Mouse (Mus musculus) CH12.LX (cell line): ENCODE measurements around the gene Dnase1l3. TPM values are rescaled to one million over a fixed set of nuclear protein-coding genes. Genes with fewer than 3 reads are reported as not detected.

Source experiments
- DNase-seq: peaks from one replicate; pipeline ENCODE4 v3.0.0-alpha.2; 2013; ENCODE audit errors: extremely low read depth
- H3K27ac ChIP-seq: 2 replicates; pipeline ENCODE4 v1.5.1; 2012; ENCODE audit warnings: low read depth, mild to moderate bottlenecking, control low read depth, moderate library complexity; ENCODE audit not compliant: insufficient read depth
- H3K27me3 ChIP-seq: replicated peaks from 2 replicates; pipeline ENCODE3; 2012; ENCODE audit warnings: inconsistent platforms
- H3K36me3 ChIP-seq, 2 experiments: replicated peaks in 1 of 2; 2 replicates each; pipeline versions ENCODE3 to v1.6.1; 2012; ENCODE audit warnings: inconsistent platforms in 1 of 2, low read length in 1 of 2, mild to moderate bottlenecking in 1 of 2, mixed read lengths in 1 of 2, moderate library complexity in 1 of 2; ENCODE audit not compliant: control insufficient read depth in 1 of 2, insufficient read depth in 1 of 2
- H3K4me1 ChIP-seq, 2 experiments: 2 replicates each; pipeline ENCODE4 v1.6.1; 2012; ENCODE audit warnings: inconsistent platforms in 1 of 2, moderate library complexity in 1 of 2; ENCODE audit not compliant: insufficient read depth in 2 of 2, control insufficient read depth in 1 of 2
- H3K4me2 ChIP-seq: 2 replicates; pipeline ENCODE4 v1.6.1; 2012; ENCODE audit warnings: low read depth, mild to moderate bottlenecking, control low read depth; ENCODE audit not compliant: poor library complexity, insufficient read depth, severe bottlenecking
- H3K4me3 ChIP-seq, 3 experiments: fragments of 150-350 bp in 1 of 3; sonication (generic) in 1 of 3; replicated peaks in 1 of 3; 2 replicates each; pipeline versions ENCODE3 to v1.5.1; 2011 to 2012; ENCODE audit warnings: low read depth in 2 of 3, low read length in 2 of 3, mild to moderate bottlenecking in 2 of 3, moderate library complexity in 2 of 3, control low read depth in 1 of 3, improper control_type of control experiment in 1 of 3, inconsistent platforms in 1 of 3, mixed read lengths in 1 of 3; ENCODE audit not compliant: poor library complexity in 1 of 3
- H3K79me2 ChIP-seq: replicated peaks from 2 replicates; pipeline ENCODE4 v1.6.1; 2012; ENCODE audit warnings: mild to moderate bottlenecking, moderate library complexity; ENCODE audit not compliant: control insufficient read depth, poor library complexity, insufficient read depth, severe bottlenecking; ENCODE audit errors: extremely low read depth
- H3K9ac ChIP-seq: 2 replicates; pipeline ENCODE4 v1.6.1; 2012; ENCODE audit warnings: low read depth, mild to moderate bottlenecking, control low read depth, moderate library complexity; ENCODE audit not compliant: insufficient read depth
- H3K9me3 ChIP-seq: replicated peaks from 2 replicates; pipeline ENCODE3; 2012; ENCODE audit warnings: low read length, inconsistent platforms, mixed read lengths
- BHLHE40 ChIP-seq: IDR thresholded peaks from 2 replicates; pipeline ENCODE4 v1.6.1; 2011; ENCODE audit warnings: mild to moderate bottlenecking, low read depth, low read length, improper control_type of control experiment
- CHD2 ChIP-seq: IDR thresholded peaks from 2 replicates; pipeline ENCODE4 v1.6.1; 2011; ENCODE audit warnings: low read length, improper control_type of control experiment
- CTCF ChIP-seq, 2 experiments: IDR thresholded peaks in 1 of 2; conservative IDR thresholded peaks in 1 of 2; 2 replicates each; pipeline ENCODE4 v1.5.1; 2011 to 2012; ENCODE audit warnings: low read depth in 2 of 2, low read length in 2 of 2, improper control_type of control experiment in 1 of 2, inconsistent platforms in 1 of 2, mild to moderate bottlenecking in 1 of 2, moderate library complexity in 1 of 2
- E2F4 ChIP-seq: IDR thresholded peaks from 2 replicates; pipeline ENCODE4 v1.6.1; 2011; ENCODE audit warnings: low read depth, low read length, improper control_type of control experiment; ENCODE audit not compliant: insufficient replicate concordance
- ELF1 ChIP-seq: IDR thresholded peaks from 2 replicates; pipeline ENCODE4 v1.6.1; 2014; ENCODE audit warnings: low read depth, mild to moderate bottlenecking, inconsistent platforms, low read length, improper control_type of control experiment
- EP300 ChIP-seq: IDR thresholded peaks from 2 replicates; pipeline ENCODE4 v1.6.1; 2011; ENCODE audit warnings: low read length, improper control_type of control experiment
- ETS1 ChIP-seq: conservative IDR thresholded peaks from 2 replicates; pipeline ENCODE4 v1.6.1; 2012; ENCODE audit warnings: low read depth, mild to moderate bottlenecking, inconsistent platforms, low read length, improper control_type of control experiment, moderate library complexity
- GABPA ChIP-seq: IDR thresholded peaks from 2 replicates; pipeline ENCODE4 v1.6.1; 2012; ENCODE audit warnings: low read depth, low read length, improper control_type of control experiment, inconsistent platforms; ENCODE audit not compliant: insufficient replicate concordance
- HCFC1 ChIP-seq: IDR thresholded peaks from 2 replicates; pipeline ENCODE4 v1.6.1; 2012; ENCODE audit warnings: low read depth, mild to moderate bottlenecking, inconsistent platforms, low read length, improper control_type of control experiment
- IRF4 ChIP-seq: IDR thresholded peaks from 2 replicates; pipeline ENCODE4 v1.6.1; 2014; ENCODE audit warnings: low read depth, mild to moderate bottlenecking, inconsistent platforms, low read length, improper control_type of control experiment
- JUN ChIP-seq: IDR thresholded peaks from 2 replicates; pipeline ENCODE4 v1.6.1; 2011; ENCODE audit warnings: low read depth, mild to moderate bottlenecking, low read length, improper control_type of control experiment, moderate library complexity; ENCODE audit not compliant: insufficient read depth
- JUND ChIP-seq: conservative IDR thresholded peaks from 2 replicates; pipeline ENCODE4 v1.6.1; 2011; ENCODE audit warnings: low read depth, low read length, improper control_type of control experiment
- KAT2A ChIP-seq: IDR thresholded peaks from 2 replicates; pipeline ENCODE4 v1.6.1; 2012; ENCODE audit warnings: low read length, improper control_type of control experiment, inconsistent platforms; ENCODE audit not compliant: insufficient replicate concordance
- MAFK ChIP-seq: IDR thresholded peaks from 2 replicates; pipeline ENCODE4 v1.6.1; 2011; ENCODE audit warnings: low read length, improper control_type of control experiment; ENCODE audit not compliant: insufficient replicate concordance
- MAX ChIP-seq: IDR thresholded peaks from 2 replicates; pipeline ENCODE4 v1.6.1; 2011; ENCODE audit warnings: low read length, improper control_type of control experiment
- MAZ ChIP-seq: IDR thresholded peaks from 2 replicates; pipeline ENCODE4 v1.6.1; 2012; ENCODE audit warnings: low read depth, mild to moderate bottlenecking, inconsistent platforms, low read length, improper control_type of control experiment, moderate library complexity
- MEF2A ChIP-seq: IDR thresholded peaks from 2 replicates; pipeline ENCODE4 v1.6.1; 2014; ENCODE audit warnings: low read depth, mild to moderate bottlenecking, inconsistent platforms, low read length, improper control_type of control experiment, borderline replicate concordance
- MXI1 ChIP-seq: IDR thresholded peaks from 2 replicates; pipeline ENCODE4 v1.6.1; 2011; ENCODE audit warnings: mild to moderate bottlenecking, low read depth, low read length, improper control_type of control experiment
- MYC ChIP-seq: IDR thresholded peaks from 2 replicates; pipeline ENCODE4 v1.6.1; 2011; ENCODE audit warnings: low read depth, mild to moderate bottlenecking, improper control_type of control experiment, low read length
- NELFE ChIP-seq: IDR thresholded peaks from 2 replicates; pipeline ENCODE4 v1.6.1; 2011; ENCODE audit warnings: low read depth, low read length, improper control_type of control experiment
- NRF1 ChIP-seq: IDR thresholded peaks from 2 replicates; pipeline ENCODE4 v1.6.1; 2014; ENCODE audit warnings: low read depth, mild to moderate bottlenecking, inconsistent platforms, low read length, improper control_type of control experiment, moderate library complexity
- PAX5 ChIP-seq: IDR thresholded peaks from 2 replicates; pipeline ENCODE4 v1.6.1; 2012; ENCODE audit warnings: low read length, inconsistent platforms, mixed read lengths
- POLR2A ChIP-seq: IDR thresholded peaks from 2 replicates; pipeline ENCODE4 v1.6.1; 2011; ENCODE audit warnings: low read depth, mild to moderate bottlenecking, improper control_type of control experiment, low read length
- POLR2AphosphoS2 ChIP-seq: IDR thresholded peaks from 2 replicates; pipeline ENCODE4 v1.6.1; 2011; ENCODE audit warnings: low read depth, low read length, improper control_type of control experiment
- RAD21 ChIP-seq: IDR thresholded peaks from 2 replicates; pipeline ENCODE4 v1.6.1; 2011; ENCODE audit warnings: low read depth, mild to moderate bottlenecking, low read length, improper control_type of control experiment, moderate library complexity
- RCOR1 ChIP-seq: conservative IDR thresholded peaks from 2 replicates; pipeline ENCODE4 v1.6.1; 2012; ENCODE audit warnings: low read depth, mild to moderate bottlenecking, inconsistent platforms, low read length, improper control_type of control experiment
- SIN3A ChIP-seq: IDR thresholded peaks from 2 replicates; pipeline ENCODE4 v1.6.1; 2012; ENCODE audit warnings: low read length, improper control_type of control experiment, inconsistent platforms
- SMC3 ChIP-seq: IDR thresholded peaks from 2 replicates; pipeline ENCODE4 v1.6.1; 2011; ENCODE audit warnings: low read depth, low read length, improper control_type of control experiment
- TCF12 ChIP-seq: IDR thresholded peaks from 2 replicates; pipeline ENCODE4 v1.6.1; 2014; ENCODE audit warnings: low read depth, mild to moderate bottlenecking, inconsistent platforms, low read length, improper control_type of control experiment
- UBTF ChIP-seq: IDR thresholded peaks from 2 replicates; pipeline ENCODE4 v1.6.1; 2012; ENCODE audit warnings: low read depth, mild to moderate bottlenecking, inconsistent platforms, low read length, improper control_type of control experiment, moderate library complexity
- USF1 ChIP-seq: IDR thresholded peaks from 2 replicates; pipeline ENCODE4 v1.6.1; 2014; ENCODE audit warnings: low read depth, mild to moderate bottlenecking, inconsistent platforms, low read length, improper control_type of control experiment
- USF2 ChIP-seq: conservative IDR thresholded peaks from 2 replicates; pipeline ENCODE4 v1.6.1; 2011; ENCODE audit warnings: low read depth, low read length, improper control_type of control experiment
- ZC3H11A ChIP-seq: IDR thresholded peaks from 2 replicates; pipeline ENCODE4 v1.6.1; 2012; ENCODE audit warnings: low read depth, mild to moderate bottlenecking, inconsistent platforms, low read length, improper control_type of control experiment
- ZKSCAN1 ChIP-seq: IDR thresholded peaks from 2 replicates; pipeline ENCODE4 v1.6.1; 2012; ENCODE audit warnings: low read depth, inconsistent platforms, low read length, improper control_type of control experiment, borderline replicate concordance
- ZMIZ1 ChIP-seq: IDR thresholded peaks from 2 replicates; pipeline ENCODE4 v1.6.1; 2012; ENCODE audit warnings: low read depth, mild to moderate bottlenecking, inconsistent platforms, low read length, improper control_type of control experiment
- ZNF384 ChIP-seq: IDR thresholded peaks from 2 replicates; pipeline ENCODE4 v1.6.1; 2012; ENCODE audit warnings: low read depth, low read length, improper control_type of control experiment, inconsistent platforms
- dilution Hi-C: fragments of 300-500 bp; cut with MboI; formaldehyde crosslinking; loops from 2 replicates; pipeline ENCODE4 v1.14.3; 2020; ENCODE audit warnings: low sequenced_read_pairs; ENCODE audit not compliant: extremely low pct_unique_long_range_greater_than_20kb, extremely low pct_ligation_motif_present
- in situ Hi-C: fragments of 300-500 bp; cut with MboI; formaldehyde crosslinking; loops from 3 replicates; pipeline ENCODE4 v1.14.3; 2019; ENCODE audit warnings: low sequenced_read_pairs, low pct_ligation_motif_present, low pct_unique_long_range_greater_than_20kb, mixed read lengths
- polyA plus RNA-seq: library from polyadenylated mRNA; unstranded; fragments of >175 nt; gene quantifications from 2 replicates; pipeline ENCODE4 v1.2.1, GENCODE M21; 2012; ENCODE audit warnings: low read depth; ENCODE audit not compliant: insufficient read length
- total RNA-seq, 2 experiments: library from RNA; depleted of rRNA; stranded (reverse); fragments of 300-350 nt in 1 of 2; fragments of >200 nt in 1 of 2; gene quantifications; 2 replicates each; pipeline ENCODE4 v1.2.3; 2012 to 2014

The Dnase1l3 gene
- total and polyA plus RNA-seq, 3 experiments = 2.5 to 36.0 (median 2.9) TPM

DNA sequence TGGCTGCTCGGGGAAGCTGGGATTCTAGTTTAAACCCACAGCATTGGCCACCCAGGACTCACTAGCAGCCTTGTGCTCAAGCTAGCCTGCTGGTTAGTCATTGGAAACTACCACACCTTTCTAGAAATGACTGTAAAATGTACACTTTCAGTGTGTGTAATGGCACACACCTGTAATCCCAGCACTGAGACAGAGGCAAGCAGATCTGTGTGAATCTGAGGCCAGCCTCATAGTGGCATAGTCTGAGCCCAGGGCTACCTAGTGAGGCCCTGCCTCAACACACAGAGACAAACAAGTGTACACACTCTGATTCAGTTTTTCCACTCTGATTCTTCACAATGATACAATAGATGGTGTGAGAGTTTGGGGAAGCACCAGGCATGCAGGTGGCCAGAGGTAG is 5.0 kb downstream of the Dnase1l3 start:
- dilution Hi-C loops = no loop called here
- no peak overlapping the region for H3K27ac ChIP-seq

DNA sequence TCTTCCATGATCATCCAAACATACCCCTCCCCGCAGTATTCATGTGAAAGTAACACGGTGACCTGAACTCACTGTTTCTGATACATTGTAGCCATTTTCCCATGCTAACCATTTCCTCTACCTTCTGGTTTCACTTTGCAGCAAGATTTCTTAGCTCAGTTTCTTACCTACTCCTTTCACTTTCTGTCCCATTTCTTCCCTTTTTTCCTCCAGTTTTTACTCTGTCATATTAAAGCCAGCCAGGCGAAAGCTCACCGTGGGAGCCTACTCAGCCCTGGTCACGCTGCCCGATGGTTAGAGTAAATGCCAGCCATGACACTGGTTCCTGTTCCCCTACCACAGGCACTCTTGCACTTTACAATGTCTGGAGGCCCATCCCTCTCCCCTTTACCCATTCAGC is 7.5 kb downstream of the Dnase1l3 start:
- no peak overlapping the region for H3K27ac ChIP-seq
- no peaks in the 10 kb centered on the region for H3K9me3 ChIP-seq
- no peaks in the 10 kb centered on the region for H3K27me3 ChIP-seq
- H3K79me2 ChIP-seq = no peaks in the 10 kb centered on the region
- dilution Hi-C loops = no loop called here
- no peak overlapping the region for H3K4me3 ChIP-seq
- in situ Hi-C loops = no loop called here
- no peak overlapping the region for H3K9ac ChIP-seq
- no peak for DNase-seq
- H3K36me3 ChIP-seq = peaks cover 0 to 84% of the 10 kb centered on the region in 2 experiments
- no peak overlapping the region for H3K4me2 ChIP-seq
- H3K4me1 ChIP-seq = peaks cover 25 to 54% of the 10 kb centered on the region in 2 experiments
- TF ChIP-seq USF2 (no peak), SIN3A (no peak), ZNF384 (no peak), UBTF (no peak), MEF2A (no peak), PAX5 (no peak), ELF1 (no peak), E2F4 (no peak), ZC3H11A (no peak), JUN (0 out of 2 replicates have a peak, but pooled peaks have one; percentile 12), ZMIZ1 (no peak), RCOR1 (no peak), NELFE (no peak), IRF4 (peak; percentile 68), POLR2A (no peak), CHD2 (no peak), MAFK (0 out of 2 replicates have a peak, but pooled peaks have one; percentile 32), MAZ (0 out of 2 replicates have a peak, but pooled peaks have one; percentile 23), KAT2A (no peak), HCFC1 (no peak), ETS1 (peak; percentile 57; the same call in 1 of the 2 replicates), POLR2AphosphoS2 (no peak), MAX (no peak)

More for the DNA sequence above, 5.0 kb downstream of the Dnase1l3 start:
- peaks cover 40 to 61% of the 10 kb centered on the region in 2 experiments for H3K4me1 ChIP-seq
- H3K9ac ChIP-seq = no peak overlapping the region
- peak; percentile 72 for DNase-seq
- H3K4me3 ChIP-seq = no peak overlapping the region
- no peak for TF ChIP-seq MXI1
- TF ChIP-seq MYC = 0 out of 2 replicates have a peak, but pooled peaks have one; percentile 11
- no peak for TF ChIP-seq MAFK
- TF ChIP-seq BHLHE40 = peak; percentile 59
- TF ChIP-seq EP300 = peak; percentile 89
- no peak for TF ChIP-seq USF2
- peak; percentile 94 for TF ChIP-seq IRF4
- TF ChIP-seq MEF2A = peak; percentile 30; the same call in 1 of the 2 replicates
- no peak for TF ChIP-seq E2F4
- TF ChIP-seq USF1 = no peak
- peak; percentile 79 for TF ChIP-seq JUN
- TF ChIP-seq ZC3H11A = no peak
- no peak for TF ChIP-seq KAT2A
- no peak for TF ChIP-seq NRF1
- TF ChIP-seq ZKSCAN1 = no peak
- peak; percentile 48 for TF ChIP-seq TCF12
- no peak for TF ChIP-seq ELF1
- TF ChIP-seq HCFC1 = no peak
- TF ChIP-seq CTCF (conservative IDR thresholded peaks at IDR 0.05 in 1 of 2, IDR thresholded peaks at IDR 0.05 in 1 of 2; ENCODE audit: low read depth in 2 of 2, low read length in 2 of 2) = no peak
- peak; percentile 77 for TF ChIP-seq ETS1
- no peak for TF ChIP-seq RAD21
- no peak for TF ChIP-seq NELFE
- no peak for TF ChIP-seq GABPA
- peak; percentile 92 for TF ChIP-seq JUND
- no peak for TF ChIP-seq UBTF
- no peak for TF ChIP-seq SMC3
- no peak for TF ChIP-seq MAX
- no peaks in the 10 kb centered on the region for H3K9me3 ChIP-seq
- H3K27me3 ChIP-seq = no peaks in the 10 kb centered on the region
- in situ Hi-C loops = no loop called here
- no peak overlapping the region for H3K4me2 ChIP-seq
- H3K36me3 ChIP-seq = peaks cover 0 to 67% of the 10 kb centered on the region in 2 experiments
- no peaks in the 10 kb centered on the region for H3K79me2 ChIP-seq
